Mouse (Mus musculus) midbrain, embryonic 15.5 days (tissue): ENCODE measurements around the gene Plbd2. TPM values are rescaled to one million over a fixed set of nuclear protein-coding genes. Genes with fewer than 3 reads are reported as not detected.

Experiments
- ATAC-seq: fragments of 200-750 bp; cut with Nextera tagmentation; replicated peaks from 2 replicates; pipeline ENCODE4 v1.8.0; 2017; ENCODE audit warnings: moderate TSS enrichment
- H3K27ac ChIP-seq: fragments of 300-500 bp; sonication (generic); 2 replicates; pipeline ENCODE4 v1.5.1; 2015; ENCODE audit warnings: mild to moderate bottlenecking, inconsistent platforms
- H3K27me3 ChIP-seq: fragments of 300-500 bp; sonication (generic); replicated peaks from 2 replicates; pipeline ENCODE4 v1.6.1; 2015; ENCODE audit warnings: inconsistent platforms
- H3K36me3 ChIP-seq: fragments of 300-500 bp; sonication (generic); replicated peaks from 2 replicates; pipeline ENCODE4 v1.6.1; 2015; ENCODE audit warnings: inconsistent platforms
- H3K4me1 ChIP-seq: fragments of 300-500 bp; sonication (generic); 2 replicates; pipeline ENCODE4 v1.6.1; 2015; ENCODE audit warnings: inconsistent platforms
- H3K4me2 ChIP-seq: fragments of 300-500 bp; sonication (generic); 2 replicates; pipeline ENCODE4 v1.6.1; 2015; ENCODE audit warnings: inconsistent platforms, mild to moderate bottlenecking, moderate library complexity
- H3K4me3 ChIP-seq: fragments of 300-500 bp; sonication (generic); 2 replicates; pipeline ENCODE4 v1.5.1; 2015; ENCODE audit warnings: mild to moderate bottlenecking, inconsistent platforms
- H3K9ac ChIP-seq: fragments of 300-500 bp; sonication (generic); 2 replicates; pipeline ENCODE4 v1.6.1; 2015; ENCODE audit warnings: mild to moderate bottlenecking, inconsistent platforms
- H3K9me3 ChIP-seq: fragments of 300-500 bp; sonication (generic); 2 replicates; pipeline ENCODE4 v1.6.1; 2016; ENCODE audit warnings: inconsistent platforms
- WGBS: fragments of 180-500 bp; shearing (Covaris S2); methylation state at CpG from one replicate; pipeline ENCODE4 v1.1.7; 2015; ENCODE audit warnings: mixed read lengths; 5-methylcytosine and 5-hydroxymethylcytosine counted together
- polyA plus RNA-seq: library from polyadenylated mRNA; unstranded; fragments of >200 nt; fragmentation: Nextera tagmentation; extraction: Ambion mirVana; gene quantifications from 2 replicates; pipeline ENCODE4 v1.2.1, GENCODE M21; 2015

Gene Plbd2
- polyA plus RNA-seq, 1 experiment from 2014 or later, result 36.8 TPM

DNA sequence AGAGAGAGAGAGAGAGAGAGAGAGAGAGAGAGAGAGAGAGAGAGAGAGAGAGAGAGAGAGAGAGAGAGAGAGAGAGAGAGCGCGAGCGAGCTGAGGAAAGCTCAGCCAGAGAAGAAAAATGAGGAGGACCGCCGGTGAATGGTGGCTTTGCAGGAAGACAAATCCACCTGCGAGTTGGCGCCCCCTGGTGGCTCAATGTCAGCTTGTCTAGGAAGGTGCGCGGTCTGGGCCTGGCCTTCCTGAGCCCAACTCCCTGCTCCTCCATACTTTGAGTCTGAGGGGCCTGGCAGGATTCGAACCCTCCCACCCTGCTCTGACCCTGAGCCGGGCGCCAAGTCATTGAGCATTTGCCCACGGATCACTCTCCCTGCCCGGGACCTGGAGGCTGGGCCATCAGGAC lies 62.7 kb downstream of the Plbd2 start:
- Histone ChIP-seq H3K4me2 (peak overlapping the region; percentile 54), H3K9ac (no peak overlapping the region)

DNA sequence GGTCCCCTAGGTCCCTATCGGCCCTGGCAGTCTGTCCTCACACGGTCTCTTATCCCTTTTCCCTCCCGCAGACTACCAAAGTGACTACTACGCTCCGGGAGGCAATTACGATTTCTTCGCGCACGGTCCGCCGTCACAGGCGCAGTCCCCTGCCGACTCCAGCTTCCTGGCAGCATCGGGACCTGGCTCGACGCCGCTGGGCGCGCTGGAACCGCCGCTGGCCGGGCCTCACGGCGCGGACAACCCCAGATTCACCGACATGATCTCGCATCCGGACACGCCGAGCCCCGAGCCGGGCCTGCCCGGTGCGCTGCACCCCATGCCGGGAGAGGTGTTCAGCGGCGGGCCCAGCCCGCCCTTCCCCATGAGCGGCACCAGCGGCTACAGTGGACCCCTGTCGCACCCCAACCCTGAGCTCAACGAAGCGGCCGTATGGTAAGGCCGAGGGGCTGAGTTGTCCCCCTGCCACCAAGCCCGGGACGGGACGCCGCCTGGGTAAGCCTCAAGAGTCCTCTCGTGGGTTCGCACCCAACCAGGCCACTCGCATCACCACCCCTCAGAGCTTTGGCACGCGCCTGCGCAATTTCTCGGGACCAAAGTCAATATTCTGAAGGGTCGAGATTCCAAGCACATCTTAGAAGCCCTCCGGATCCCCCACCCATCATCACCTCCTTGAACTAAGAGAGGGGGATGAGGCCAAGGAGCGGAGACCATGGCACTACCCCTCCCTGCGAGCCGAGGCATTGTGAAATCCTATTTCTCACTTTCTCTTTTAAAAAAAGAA lies 63.3 kb downstream of the Plbd2 start:
- Histone ChIP-seq H3K4me3 (peak overlapping the region; percentile 46), H3K9ac (peak overlapping the region; percentile 52), H3K4me2 (peak overlapping the region; percentile 54), H3K27me3 (peaks cover 18% of the 10 kb centered on the region), H3K36me3 (no peaks in the 10 kb centered on the region), H3K4me1 (peaks cover 29% of the 10 kb centered on the region), H3K9me3 (no peaks in the 10 kb centered on the region), H3K27ac (peak overlapping the region; percentile 81)
- ATAC-seq, result peak; percentile 18
- 4% methylated on average over 61 of the region's 61 CpGs for WGBS

More for the DNA sequence above, 62.7 kb downstream of the Plbd2 start:
- Histone ChIP-seq H3K36me3 (no peaks in the 10 kb centered on the region), H3K9me3 (no peaks in the 10 kb centered on the region), H3K4me3 (0 out of 2 replicates have a peak overlapping the region, but pooled peaks have one; percentile 9), H3K27me3 (peaks cover 15% of the 10 kb centered on the region), H3K27ac (peak overlapping the region; percentile 81; the same call in 1 of the 2 replicates), H3K4me1 (peaks cover 29% of the 10 kb centered on the region)
- ATAC-seq, result peak; percentile 51; the same call in 1 of the 2 replicates
- 7% methylated on average over 14 of the region's 14 CpGs for WGBS

DNA sequence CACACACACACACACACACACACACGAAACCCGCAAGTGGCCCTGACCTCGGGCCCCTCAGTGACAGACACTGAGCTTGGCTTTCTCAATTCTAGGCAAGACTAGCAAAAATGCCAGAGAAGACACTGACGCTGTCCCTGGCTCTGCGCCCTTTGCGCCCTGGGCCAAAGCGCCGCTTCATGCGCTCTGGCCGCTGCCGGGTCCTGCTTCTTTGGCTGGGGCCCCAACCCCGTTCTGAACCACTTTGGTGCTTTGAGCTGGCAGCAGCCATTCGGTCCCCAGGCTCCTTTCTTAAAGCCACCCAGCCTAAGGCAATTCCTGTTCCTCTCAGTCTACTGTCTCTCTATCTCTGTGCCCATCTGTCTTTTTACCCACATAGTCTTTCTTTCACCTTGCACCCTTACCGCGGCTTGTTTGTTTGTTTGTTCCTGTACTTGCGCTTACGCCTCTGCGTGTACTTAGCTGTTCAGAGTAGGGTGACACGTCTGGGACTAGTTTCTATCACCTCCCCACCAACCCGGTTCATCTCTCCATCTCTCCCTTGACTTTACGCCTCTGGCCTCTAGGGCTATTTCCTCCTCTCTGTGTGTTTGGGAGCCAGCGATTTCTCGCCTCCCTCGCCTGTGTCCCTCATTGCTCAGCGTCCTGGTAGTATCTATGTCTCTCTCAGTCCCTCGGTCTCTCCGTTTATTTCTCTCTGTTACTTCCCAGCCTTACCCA lies 64.3 kb downstream of the Plbd2 start:
- Histone ChIP-seq H3K9ac (peak overlapping the region; percentile 52), H3K36me3 (no peaks in the 10 kb centered on the region), H3K27me3 (peaks cover 24% of the 10 kb centered on the region), H3K9me3 (no peaks in the 10 kb centered on the region), H3K4me3 (peak overlapping the region; percentile 46), H3K27ac (peak overlapping the region; percentile 81), H3K4me1 (peaks cover 29% of the 10 kb centered on the region), H3K4me2 (peak overlapping the region; percentile 54)
- 4% methylated on average over 27 of the region's 27 CpGs for WGBS
- 0 out of 2 replicates have a peak, but pooled peaks have one; percentile 4 for ATAC-seq

GRCm38 (mm10) chr5:120438469-120438868 lies 65.0 kb downstream of the Plbd2 start:
- Histone ChIP-seq H3K4me1 (peaks cover 29% of the 10 kb centered on the region), H3K27me3 (peaks cover 31% of the 10 kb centered on the region), H3K27ac (peak overlapping the region; percentile 81), H3K9ac (peak overlapping the region; percentile 52), H3K4me3 (peak overlapping the region; percentile 46), H3K4me2 (peak overlapping the region; percentile 54), H3K9me3 (no peaks in the 10 kb centered on the region), H3K36me3 (no peaks in the 10 kb centered on the region)
- WGBS, result 2% methylated on average over 13 of the region's 13 CpGs
- ATAC-seq, result no peak

DNA sequence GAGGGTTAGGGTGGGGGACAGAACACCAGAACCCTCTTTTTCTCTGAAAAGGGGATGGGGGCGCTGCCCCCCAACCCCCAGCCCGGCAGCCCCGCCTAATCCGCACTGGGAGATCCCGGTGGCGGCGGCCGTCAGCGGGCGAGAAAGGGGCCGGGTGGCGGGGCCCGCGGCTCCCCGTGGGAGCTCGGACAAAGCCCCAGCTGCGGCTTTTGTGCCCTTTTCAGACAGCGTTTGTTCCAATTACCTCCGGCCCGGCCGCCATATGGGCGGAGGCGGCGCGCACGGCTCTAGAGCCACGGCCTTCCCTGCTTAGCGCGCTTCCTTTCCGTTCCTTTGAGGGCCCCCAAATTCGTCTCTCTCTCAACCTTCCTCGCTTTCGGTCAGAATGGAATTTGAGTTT lies 65.4 kb downstream of the Plbd2 start:
- H3K36me3 ChIP-seq, result no peaks in the 10 kb centered on the region
- H3K4me1 ChIP-seq, result peaks cover 29% of the 10 kb centered on the region
- H3K9me3 ChIP-seq, result no peaks in the 10 kb centered on the region
- peak overlapping the region; percentile 81 for H3K27ac ChIP-seq
- ATAC-seq, result no peak
- peak overlapping the region; percentile 52 for H3K9ac ChIP-seq
- H3K27me3 ChIP-seq, result peaks cover 35% of the 10 kb centered on the region
- peak overlapping the region; percentile 46 for H3K4me3 ChIP-seq
- WGBS, result under 1% methylated on average over 33 of the region's 33 CpGs
- H3K4me2 ChIP-seq, result peak overlapping the region; percentile 54

DNA sequence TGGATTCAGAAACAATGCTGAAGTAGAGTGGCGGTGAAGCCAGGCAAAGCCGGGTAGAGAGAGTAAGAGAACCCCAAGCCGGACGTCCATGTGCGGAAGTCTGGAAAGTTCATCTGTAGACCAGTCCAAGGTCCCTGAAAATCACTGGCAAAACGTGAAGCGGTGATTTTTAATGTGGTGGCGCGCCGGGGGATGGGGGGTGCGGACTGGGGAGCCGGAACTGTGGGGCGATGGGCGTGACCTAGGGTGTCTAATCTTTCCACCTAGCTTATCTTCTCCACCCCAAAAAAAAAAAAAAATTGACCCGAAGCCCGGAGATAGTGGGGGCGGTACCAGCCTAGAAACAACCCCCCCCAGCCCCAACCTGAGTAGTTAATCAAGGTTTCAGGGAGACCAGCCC lies 65.9 kb downstream of the Plbd2 start:
- 1% methylated on average over 17 of the region's 17 CpGs for WGBS
- peak overlapping the region; percentile 81 for H3K27ac ChIP-seq
- H3K9ac ChIP-seq, result peak overlapping the region; percentile 52
- ATAC-seq, result no peak
- H3K4me2 ChIP-seq, result peak overlapping the region; percentile 54
- H3K36me3 ChIP-seq, result no peaks in the 10 kb centered on the region
- peaks cover 29% of the 10 kb centered on the region for H3K4me1 ChIP-seq
- peaks cover 35% of the 10 kb centered on the region for H3K27me3 ChIP-seq
- peak overlapping the region; percentile 46 for H3K4me3 ChIP-seq
- H3K9me3 ChIP-seq, result no peaks in the 10 kb centered on the region

DNA sequence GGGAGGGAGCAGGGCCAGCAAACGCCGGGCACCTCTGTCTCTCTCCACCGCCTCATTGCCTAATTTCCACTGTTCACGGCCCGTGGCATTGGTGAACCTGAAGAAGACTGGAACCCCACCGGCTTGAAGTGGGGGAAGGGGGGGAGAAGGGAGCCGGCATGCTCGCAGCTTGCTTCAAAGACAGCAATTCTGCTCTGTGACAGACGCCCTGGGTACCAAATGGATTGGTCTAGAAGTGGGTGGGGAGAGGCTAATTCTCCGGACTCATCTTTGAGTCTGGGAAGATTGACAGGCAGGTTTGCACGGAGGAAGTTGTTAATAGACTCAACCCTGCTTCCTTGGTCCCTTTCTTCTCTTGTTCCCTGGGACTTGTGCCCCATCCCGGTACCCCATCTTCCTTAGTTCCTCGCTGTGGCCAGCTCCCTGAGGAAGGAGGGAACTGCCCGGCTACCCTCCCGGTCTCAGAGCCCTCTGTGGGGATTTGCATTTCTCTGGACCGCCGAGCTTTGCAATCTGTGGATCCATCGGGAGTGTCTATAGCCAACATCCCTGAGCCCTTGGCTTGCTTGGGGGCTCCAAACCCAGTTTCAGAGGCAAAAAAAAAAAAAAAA lies 66.4 kb downstream of the Plbd2 start:
- Histone ChIP-seq H3K27ac (peak overlapping the region; percentile 81), H3K4me3 (peak overlapping the region; percentile 46), H3K9ac (peak overlapping the region; percentile 52), H3K4me1 (peaks cover 30% of the 10 kb centered on the region), H3K9me3 (no peaks in the 10 kb centered on the region), H3K27me3 (peaks cover 39% of the 10 kb centered on the region), H3K36me3 (no peaks in the 10 kb centered on the region), H3K4me2 (peak overlapping the region; percentile 54)
- WGBS, result under 1% methylated on average over 18 of the region's 18 CpGs
- ATAC-seq, result no peak

- Histone ChIP-seq H3K4me1 (peaks cover 34% of the 10 kb centered on the region), H3K9ac (peak overlapping the region; percentile 60), H3K9me3 (no peaks in the 10 kb centered on the region), H3K27me3 (peaks cover 49% of the 10 kb centered on the region), H3K4me3 (peak overlapping the region; percentile 46), H3K4me2 (peak overlapping the region; percentile 54), H3K27ac (peak overlapping the region; percentile 81), H3K36me3 (no peaks in the 10 kb centered on the region)
- ATAC-seq, result no peak
- under 1% methylated on average over 47 of the region's 47 CpGs for WGBS
Measured at GRCm38 (mm10) chr5:120435731-120436501, 67.5 kb downstream of the Plbd2 start.

DNA sequence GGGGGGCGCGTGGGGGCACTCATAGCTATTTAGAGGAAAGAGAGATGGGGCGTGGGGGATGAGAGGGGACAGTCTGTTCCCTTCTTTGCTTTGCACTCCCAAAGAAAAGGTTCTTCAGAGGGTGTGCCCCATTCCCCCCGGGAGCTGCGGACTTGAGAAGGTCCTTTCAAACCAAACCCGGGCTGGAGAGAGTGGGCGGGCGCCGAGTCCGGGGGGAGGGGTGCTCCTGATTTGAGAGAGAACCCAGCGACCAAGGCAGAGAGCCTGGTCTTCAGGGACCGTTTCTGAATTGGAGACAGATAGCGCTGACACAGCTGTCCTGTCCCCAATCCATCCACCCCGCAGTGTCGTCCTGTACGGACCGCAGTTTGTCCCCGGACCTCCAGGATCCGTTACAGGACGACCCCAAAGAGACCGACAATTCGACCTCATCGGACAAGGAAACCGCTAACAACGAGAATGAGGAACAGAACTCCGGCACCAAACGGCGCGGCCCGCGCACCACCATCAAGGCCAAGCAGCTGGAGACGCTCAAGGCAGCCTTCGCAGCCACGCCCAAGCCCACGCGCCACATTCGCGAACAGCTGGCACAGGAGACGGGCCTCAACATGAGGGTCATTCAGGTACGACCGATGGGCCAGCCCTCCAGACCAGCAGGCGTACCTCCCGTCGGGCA lies 68.3 kb downstream of the Plbd2 start:
- ATAC-seq, result no peak
- under 1% methylated on average over 43 of the region's 44 CpGs for WGBS
- Histone ChIP-seq H3K4me3 (peak overlapping the region; percentile 46), H3K27me3 (peaks cover 54% of the 10 kb centered on the region), H3K36me3 (no peaks in the 10 kb centered on the region), H3K9me3 (no peaks in the 10 kb centered on the region), H3K4me2 (peak overlapping the region; percentile 54), H3K4me1 (peaks cover 32% of the 10 kb centered on the region), H3K27ac (peak overlapping the region; percentile 81), H3K9ac (peak overlapping the region; percentile 60)

GRCm38 (mm10) chr5:120434231-120434735 lies 69.1 kb downstream of the Plbd2 start:
- H3K4me1 ChIP-seq, result peaks cover 23% of the 10 kb centered on the region
- H3K9me3 ChIP-seq, result no peaks in the 10 kb centered on the region
- no peak for ATAC-seq
- peaks cover 58% of the 10 kb centered on the region for H3K27me3 ChIP-seq
- WGBS, result 2% methylated on average over 21 of the region's 21 CpGs
- peak overlapping the region; percentile 54 for H3K4me2 ChIP-seq
- peak overlapping the region; percentile 81 for H3K27ac ChIP-seq
- H3K9ac ChIP-seq, result peak overlapping the region; percentile 60
- H3K4me3 ChIP-seq, result peak overlapping the region; percentile 46
- H3K36me3 ChIP-seq, result no peaks in the 10 kb centered on the region
